Mouse (Mus musculus) ES-Bruce4 (cell line): ENCODE results near the gene Nptn.

Source experiments
- CTCF ChIP-seq: IDR thresholded peaks from one replicate; pipeline ENCODE4 v1.8.1; 2011; ENCODE audit warnings: low read depth, low read length
- POLR2A ChIP-seq: IDR thresholded peaks from one replicate; pipeline ENCODE4 v1.8.1; 2011; ENCODE audit warnings: low read length; ENCODE audit not compliant: insufficient read depth

- TF ChIP-seq POLR2A (no peak), CTCF (no peak)
Measured at GRCm38 (mm10) chr9:58658596-58659309, 76.7 kb downstream of the Nptn start.
